Mouse (Mus musculus): ENCODE data around the gene 5430403G16Rik. TPM values are rescaled to one million over a fixed set of nuclear protein-coding genes. Genes with fewer than 3 reads are reported as not detected.
"Not testable (repeated sequence)": the region's sequence is repeated elsewhere in the genome, so short reads cannot be mapped to it uniquely, and the experiment has no call there.

Gene 5430403G16Rik
- 0.79 and 1.0 TPM in 2 replicates for polyA plus RNA-seq (2015; fragmentation: Nextera tagmentation; extraction: Ambion mirVana)

DNA sequence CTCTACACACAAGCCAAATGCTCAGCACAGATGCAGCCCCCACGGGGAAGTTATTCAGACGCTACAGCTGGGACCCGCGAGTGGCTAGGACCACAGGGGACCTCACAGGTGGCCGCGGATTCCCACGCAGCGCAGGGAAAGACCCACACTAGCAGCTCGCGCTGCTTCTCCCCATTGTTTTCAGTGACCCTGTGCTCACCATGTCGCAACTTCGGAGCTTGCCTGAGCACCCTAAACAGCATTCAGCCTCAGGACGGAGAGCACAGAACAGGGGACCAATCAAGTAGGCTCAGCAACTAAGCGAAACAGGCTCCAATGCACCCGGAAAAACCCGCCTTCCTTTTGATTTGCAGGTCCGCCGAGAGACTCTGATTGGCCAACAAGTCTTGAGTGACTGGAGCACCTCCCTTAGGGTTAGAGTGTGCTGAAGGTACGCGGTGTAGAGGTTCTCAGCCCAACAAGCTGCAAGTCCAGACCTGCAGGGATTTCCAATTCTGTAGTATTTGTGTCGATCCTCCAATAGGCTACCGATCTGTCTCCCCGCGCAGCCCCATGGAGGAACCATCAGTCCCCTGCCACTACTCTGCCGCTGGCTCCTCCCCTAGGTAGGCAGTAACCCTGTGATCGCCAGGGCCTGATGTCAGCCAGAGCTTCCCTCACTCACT, at the start of gene 5430403G16Rik:
5430403G16Rik (minus strand) TSS at position 505 of the 665 bp plus-strand sequence.
- Histone ChIP-seq H3K9ac (peak within 1 kb of the TSS; percentile 82), H3K27ac (replicated peaks) (peak within 1 kb of the TSS; percentile 61; the same call in 1 of the 2 replicates), H3K4me3 (peak within 1 kb of the TSS; percentile 65), H3K4me2 (peak within 1 kb of the TSS; percentile 75)
- WGBS: under 1% methylated on average over 26 of the region's 26 CpGs
- not testable (repeated sequence) for H3K9me3 ChIP-seq; H3K36me3 ChIP-seq; H3K27me3 ChIP-seq (replicated peaks); H3K4me1 ChIP-seq
- ATAC-seq (ENCODE audit: extremely low read depth, insufficient number of reproducible peaks, low FRiP score, low TSS enrichment): peak; percentile 86

DNA sequence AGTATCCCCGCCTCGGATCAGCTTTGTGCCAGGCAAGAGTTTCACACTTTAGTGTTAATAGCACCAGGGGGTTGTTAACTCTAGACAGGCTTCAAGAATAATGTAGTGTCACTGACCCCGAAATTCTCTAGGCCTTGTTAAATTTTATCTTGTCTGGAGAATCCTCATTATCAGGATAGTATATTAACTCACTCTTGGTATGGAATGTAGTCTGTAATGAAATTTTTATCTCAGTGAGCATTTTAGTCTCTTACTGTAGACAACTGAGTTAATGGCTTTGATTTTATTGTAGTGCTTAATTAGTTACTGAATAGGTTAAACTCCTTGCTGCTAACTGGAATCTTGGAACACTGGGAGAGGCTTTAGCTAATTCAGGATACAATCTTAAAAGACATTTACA, 26.5 kb upstream of the 5430403G16Rik start:
- not testable (repeated sequence) for ATAC-seq (ENCODE audit: extremely low read depth, insufficient number of reproducible peaks, low FRiP score, low TSS enrichment); H3K9ac ChIP-seq; H3K4me2 ChIP-seq; H3K27me3 ChIP-seq (replicated peaks); H3K36me3 ChIP-seq; H3K27ac ChIP-seq (replicated peaks); H3K4me1 ChIP-seq; H3K4me3 ChIP-seq; H3K9me3 ChIP-seq
- WGBS: 55% methylated on average over 3 of the region's 3 CpGs

GRCm38 (mm10) chr5:109691205-109691965, 544 bp upstream of the 5430403G16Rik start:
- ATAC-seq (ENCODE audit: extremely low read depth, insufficient number of reproducible peaks, low FRiP score, low TSS enrichment); H3K27ac ChIP-seq (replicated peaks); H3K27me3 ChIP-seq (replicated peaks); H3K4me1 ChIP-seq; H3K36me3 ChIP-seq; H3K9me3 ChIP-seq: not testable (repeated sequence)
- H3K9ac ChIP-seq: peak overlapping the region; percentile 44; the same call in 1 of the 2 replicates
- H3K4me2 ChIP-seq: peak overlapping the region; percentile 75
- 54% methylated on average over 5 of the region's 5 CpGs for WGBS
- peak overlapping the region; percentile 65 for H3K4me3 ChIP-seq

GRCm38 (mm10) chr5:109682921-109683320, 7.9 kb downstream of the 5430403G16Rik start:
- Histone ChIP-seq H3K27ac (replicated peaks) (no peak overlapping the region), H3K9me3 (peaks cover 22% of the 10 kb centered on the region), H3K4me2 (no peak overlapping the region), H3K36me3 (peaks cover 4% of the 10 kb centered on the region), H3K9ac (no peak overlapping the region), H3K27me3 (replicated peaks) (no peaks in the 10 kb centered on the region), H3K4me3 (no peak overlapping the region), H3K4me1 (no peaks in the 10 kb centered on the region)
- no peak for ATAC-seq (ENCODE audit: extremely low read depth, insufficient number of reproducible peaks, low FRiP score, low TSS enrichment)
- WGBS: 68% methylated on average over 4 of the region's 4 CpGs

Other genes with a start within 250 kb of the 5430403G16Rik start
- gene Crlf2, start 132.0 kb downstream of the 5430403G16Rik start, polyA plus RNA-seq (2015; fragmentation: Nextera tagmentation; extraction: Ambion mirVana): 9.1 and 9.6 TPM in 2 replicates
- gene 4930522L14Rik, start 60.8 kb upstream of the 5430403G16Rik start, polyA plus RNA-seq (2015; fragmentation: Nextera tagmentation; extraction: Ambion mirVana): 3.4 and 4.3 TPM in 2 replicates
- 0.42 and 0.51 TPM in 2 replicates for gene Gm15446, start 232.4 kb upstream of the 5430403G16Rik start, polyA plus RNA-seq (2015; fragmentation: Nextera tagmentation; extraction: Ambion mirVana)

All from heart, embryonic 13.5 days (tissue).